Mouse (Mus musculus) midbrain, postnatal 0 days (tissue): ENCODE results near the gene Tbrg1. TPM values are rescaled to one million over a fixed set of nuclear protein-coding genes. Genes with fewer than 3 reads are reported as not detected.

Experiments
- ATAC-seq: fragments of 200-750 bp; cut with Nextera tagmentation; 2 replicates; pipeline ENCODE4 v1.8.0; 2017; ENCODE audit warnings: moderate number of reproducible peaks, mild to moderate bottlenecking, moderate TSS enrichment, moderate library complexity; ENCODE audit not compliant: low FRiP score
- DNase-seq: peaks from one replicate; pipeline ENCODE4 v3.0.0-alpha.2; 2015; ENCODE audit warnings: low spot score
- H3K27ac ChIP-seq: fragments of 300-500 bp; sonication (generic); 2 replicates; pipeline ENCODE4 v1.5.1; 2014; ENCODE audit warnings: low read depth, mild to moderate bottlenecking, low read length, mixed read lengths
- H3K27me3 ChIP-seq: fragments of 300-500 bp; sonication (generic); 2 replicates; pipeline ENCODE4 v1.6.1; 2014; ENCODE audit warnings: low read length, control low read depth, mixed read lengths; ENCODE audit not compliant: insufficient read depth
- H3K36me3 ChIP-seq: fragments of 300-500 bp; sonication (generic); 2 replicates; pipeline ENCODE4 v1.6.1; 2014; ENCODE audit warnings: low read length, control low read depth, mixed read lengths; ENCODE audit not compliant: insufficient read depth
- H3K4me1 ChIP-seq: fragments of 300-500 bp; sonication (generic); 2 replicates; pipeline ENCODE4 v1.6.1; 2014; ENCODE audit warnings: mild to moderate bottlenecking, control low read depth, antibody characterized with exemption, low read length, mixed read lengths; ENCODE audit not compliant: insufficient read depth
- H3K4me2 ChIP-seq: fragments of 300-500 bp; sonication (generic); 2 replicates; pipeline ENCODE4 v1.6.1; 2014; ENCODE audit warnings: low read depth, mild to moderate bottlenecking, low read length, mixed read lengths; ENCODE audit not compliant: poor library complexity, severe bottlenecking
- H3K4me3 ChIP-seq: fragments of 300-500 bp; sonication (generic); 2 replicates; pipeline ENCODE4 v1.5.1; 2014; ENCODE audit warnings: low read depth, mild to moderate bottlenecking, low read length, moderate library complexity
- H3K9ac ChIP-seq: fragments of 300-500 bp; sonication (generic); replicated peaks from 2 replicates; pipeline ENCODE4 v1.6.1; 2014; ENCODE audit warnings: mild to moderate bottlenecking, low read length, moderate library complexity, mixed read lengths; ENCODE audit not compliant: poor library complexity, severe bottlenecking
- H3K9me3 ChIP-seq: fragments of 300-500 bp; sonication (generic); 2 replicates; pipeline ENCODE4 v1.6.1; 2016; ENCODE audit warnings: low read length, control low read depth
- CTCF ChIP-seq: IDR thresholded peaks from 2 replicates; pipeline ENCODE4 v1.5.1; 2016; ENCODE audit warnings: antibody characterized with exemption, mild to moderate bottlenecking
- WGBS: fragments of 180-500 bp; shearing (Covaris S2); extraction: QIAGEN DNeasy Blood & Tissue Kit; methylation state at CpG from one replicate; pipeline ENCODE4 v1.1.7; 2014; 5-methylcytosine and 5-hydroxymethylcytosine counted together
- polyA plus RNA-seq: library from polyadenylated mRNA; unstranded; fragments of >200 nt; fragmentation: Nextera tagmentation; extraction: Ambion mirVana; gene quantifications from 2 replicates; pipeline ENCODE4 v1.2.1, GENCODE M21; 2015
- total RNA-seq: library from RNA; depleted of rRNA; stranded (reverse); fragments of >200 nt; gene quantifications from 2 replicates; pipeline ENCODE4 v1.2.3, GENCODE M21; 2014; rRNA removed

Gene Tbrg1
- total RNA-seq = 55.3 and 55.7 TPM in 2 replicates
- 91.4 and 94.4 TPM in 2 replicates for polyA plus RNA-seq

- TF ChIP-seq CTCF = no peak
- H3K4me1 ChIP-seq = peaks cover 3% of the 10 kb centered on the region; the same call in 1 of the 2 replicates
- no peaks in the 10 kb centered on the region for H3K27me3 ChIP-seq
- H3K36me3 ChIP-seq = peaks cover 22% of the 10 kb centered on the region; the same call in 1 of the 2 replicates
- DNase-seq (peak; percentile 85), ATAC-seq (peak; percentile 94)
- peak within 1 kb of the TSS; percentile 67 for H3K9ac ChIP-seq
- H3K27ac ChIP-seq = peak within 1 kb of the TSS; percentile 71
- whole genome bisulfite sequencing = under 1% methylated on average over 36 of the region's 36 CpGs
- peak within 1 kb of the TSS; percentile 73 for H3K4me2 ChIP-seq
- H3K4me3 ChIP-seq = peak within 1 kb of the TSS; percentile 78
- no peaks in the 10 kb centered on the region for H3K9me3 ChIP-seq
Measured at GRCm38 (mm10) chr9:37656931-37657481, at the start of gene Tbrg1. Gene Tbrg1 (minus strand): TSS chr9:37657312.

GRCm38 (mm10) chr9:37689970-37690686 lies 33.0 kb upstream of the Tbrg1 start:
- H3K4me2 ChIP-seq = no peak overlapping the region
- WGBS = 19% methylated on average over 5 of the region's 5 CpGs
- ATAC-seq (no peak), DNase-seq (peak; percentile 42)
- no peaks in the 10 kb centered on the region for H3K27me3 ChIP-seq
- H3K4me1 ChIP-seq = peaks cover 4% of the 10 kb centered on the region; the same call in 1 of the 2 replicates
- no peak overlapping the region for H3K9ac ChIP-seq
- peak; percentile 75 for TF ChIP-seq CTCF
- no peaks in the 10 kb centered on the region for H3K36me3 ChIP-seq
- no peak overlapping the region for H3K4me3 ChIP-seq
- H3K9me3 ChIP-seq = no peaks in the 10 kb centered on the region
- H3K27ac ChIP-seq = 0 out of 2 replicates have a peak overlapping the region, but pooled peaks have one; percentile 13

DNA sequence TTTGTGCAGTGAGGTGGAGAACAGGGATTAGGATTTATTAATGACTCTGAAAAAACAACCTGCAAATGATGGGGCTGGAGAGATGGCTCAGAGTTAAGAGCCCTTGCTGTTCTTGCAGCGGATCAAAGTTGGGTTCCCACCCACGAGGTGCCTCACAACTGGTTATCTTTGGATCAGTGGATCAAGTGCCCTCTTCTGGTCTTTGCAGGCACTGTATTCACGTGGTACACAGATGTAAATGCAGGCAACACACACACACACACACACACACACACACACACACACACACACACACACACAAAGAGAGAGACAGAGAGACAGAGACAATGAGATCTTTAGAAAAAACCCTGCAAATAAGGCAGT lies 30.8 kb upstream of the Tbrg1 start:
- TF ChIP-seq CTCF = peak; percentile 55
- ATAC-seq (peak; percentile 80), DNase-seq (peak; percentile 10)
- no peaks in the 10 kb centered on the region for H3K36me3 ChIP-seq
- peaks cover 4% of the 10 kb centered on the region; the same call in 1 of the 2 replicates for H3K4me1 ChIP-seq
- peak overlapping the region; percentile 32; the same call in 1 of the 2 replicates for H3K27ac ChIP-seq
- H3K9me3 ChIP-seq = no peaks in the 10 kb centered on the region
- no peaks in the 10 kb centered on the region for H3K27me3 ChIP-seq
- H3K9ac ChIP-seq = no peak overlapping the region
- no peak overlapping the region for H3K4me2 ChIP-seq
- WGBS = 26% methylated on average over 3 of the region's 3 CpGs
- H3K4me3 ChIP-seq = no peak overlapping the region

- H3K36me3 ChIP-seq = no peaks in the 10 kb centered on the region
- H3K4me3 ChIP-seq = no peak overlapping the region
- no peak for TF ChIP-seq CTCF
- no peak overlapping the region for H3K4me2 ChIP-seq
- DNase-seq (peak; percentile 58), ATAC-seq (peak; percentile 88)
- H3K4me1 ChIP-seq = peaks cover 4% of the 10 kb centered on the region; the same call in 1 of the 2 replicates
- H3K27me3 ChIP-seq = no peaks in the 10 kb centered on the region
- peak overlapping the region; percentile 34; the same call in 1 of the 2 replicates for H3K27ac ChIP-seq
- 41% methylated on average over 3 of the region's 3 CpGs for WGBS
- no peaks in the 10 kb centered on the region for H3K9me3 ChIP-seq
- no peak overlapping the region for H3K9ac ChIP-seq
Measured at GRCm38 (mm10) chr9:37687288-37687940, 30.3 kb upstream of the Tbrg1 start.

DNA sequence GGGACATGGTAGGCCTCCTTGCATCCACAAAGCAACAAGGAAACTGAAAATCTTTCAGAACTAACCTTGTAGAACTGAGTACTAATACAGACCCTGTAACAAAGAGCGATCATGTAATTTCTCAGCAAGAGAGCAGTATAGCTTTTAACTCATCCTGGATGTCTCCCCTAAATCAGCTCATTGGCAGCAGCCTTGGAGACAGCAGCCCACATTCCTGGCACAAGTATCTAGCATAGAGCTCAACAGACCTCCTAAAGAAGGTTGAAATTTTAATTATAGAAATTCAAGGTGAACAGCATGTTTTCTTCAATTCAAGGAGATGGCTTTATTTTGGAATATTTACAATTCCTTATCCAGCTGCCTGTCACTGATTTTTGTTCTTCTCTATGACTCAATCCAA lies 24.0 kb upstream of the Tbrg1 start:
- Histone ChIP-seq H3K27ac (no peak overlapping the region), H3K27me3 (no peaks in the 10 kb centered on the region), H3K4me3 (no peak overlapping the region), H3K4me2 (no peak overlapping the region), H3K9me3 (no peaks in the 10 kb centered on the region), H3K36me3 (no peaks in the 10 kb centered on the region), H3K4me1 (no peaks in the 10 kb centered on the region), H3K9ac (no peak overlapping the region)
- ATAC-seq = no peak
- 97% methylated on average over 1 of the region's 1 CpGs for WGBS
- DNase-seq = no peak
- TF ChIP-seq CTCF = no peak
